8 mouse cellular contexts compared by ENCODE assay signal in the genomic region with DNA sequence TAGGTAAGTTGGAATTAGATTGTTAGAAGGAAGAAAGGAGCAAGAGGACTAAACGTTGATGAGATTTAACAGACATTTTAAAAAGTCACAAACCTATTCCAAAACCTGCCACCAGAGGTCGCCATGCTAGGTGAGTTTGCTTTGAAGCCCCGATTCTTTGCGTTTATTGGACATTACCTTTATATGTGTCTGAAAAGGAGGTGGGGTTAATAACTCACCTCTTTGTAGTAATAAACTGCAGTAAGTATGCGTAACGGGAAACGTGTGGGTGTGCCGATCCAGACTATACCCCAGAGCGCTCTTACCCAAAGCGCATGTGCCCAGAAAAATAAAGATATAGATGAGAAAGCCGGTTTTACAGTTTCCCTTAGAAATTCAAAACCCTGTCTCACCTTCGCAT. TPM values are rescaled to one million over a fixed set of nuclear protein-coding genes. Genes with fewer than 3 reads are reported as not detected.
DNase-seq lines count a peak whose midpoint lies in the region; ATAC-seq and TF ChIP-seq lines count a peak whose summit lies in the region.

No protein-coding gene starts in this region.

- H3K9me3 ChIP-seq in heart, embryonic 12.5 days (replicated peaks): no peaks in the 10 kb centered on the region
- no peaks in the 10 kb centered on the region for H3K9me3 ChIP-seq in kidney, embryonic 16.5 days (ENCODE audit: low read length)
- no peaks in the 10 kb centered on the region for H3K9me3 ChIP-seq in stomach, postnatal 0 days (ENCODE audit: control insufficient read depth, low read length)

- no peak overlapping the region for H3K9ac ChIP-seq in heart, embryonic 12.5 days
- no peak overlapping the region for H3K9ac ChIP-seq in kidney, embryonic 16.5 days (replicated peaks; ENCODE audit: low read length)
- no peak overlapping the region for H3K9ac ChIP-seq in stomach, postnatal 0 days (ENCODE audit: low read length)

- no peak overlapping the region for H3K27ac ChIP-seq in bone marrow macrophage, adult 2 months (ENCODE audit: insufficient read depth, low read depth, low read length)
- H3K27ac ChIP-seq in heart, embryonic 12.5 days (ENCODE audit: poor library complexity, severe bottlenecking): no peak overlapping the region
- no peak overlapping the region for H3K27ac ChIP-seq in kidney, embryonic 16.5 days (ENCODE audit: low read length)
- no peak overlapping the region for H3K27ac ChIP-seq in stomach, postnatal 0 days (replicated peaks)

- TF ChIP-seq EP300 in stomach, postnatal 0 days (optimal IDR thresholded peaks at IDR 0.05): no peak

- peak overlapping the region; percentile 66 for H3K4me2 ChIP-seq in heart, embryonic 12.5 days
- H3K4me2 ChIP-seq in kidney, embryonic 16.5 days (replicated peaks; ENCODE audit: low read depth, low read length): peak overlapping the region; percentile 52
- H3K4me2 ChIP-seq in stomach, postnatal 0 days (replicated peaks; ENCODE audit: low read depth): peak overlapping the region; percentile 40

- H3K27me3 ChIP-seq in heart, embryonic 12.5 days (replicated peaks): peaks cover 26% of the 10 kb centered on the region
- peaks cover 38% of the 10 kb centered on the region for H3K27me3 ChIP-seq in kidney, embryonic 16.5 days (ENCODE audit: insufficient read depth, low read length)
- H3K27me3 ChIP-seq in stomach, postnatal 0 days (ENCODE audit: control insufficient read depth, insufficient read depth, low read length): no peaks in the 10 kb centered on the region

- intact Hi-C loops in left cerebral cortex, postnatal 10 days (cut with DNase I): loop anchor here (1.0 to 5.0 kb wide), 3 partner anchors 98 to 1307 kb away; no protein-coding TSS in a partner anchor
- intact Hi-C loops in gastrocnemius, postnatal 36 days (cut with DNase I): loop anchor here (10.0 kb wide), 1 partner anchor 1309 kb away; no protein-coding TSS in a partner anchor

- H3K4me1 ChIP-seq in bone marrow macrophage, adult 2 months (ENCODE audit: control insufficient read depth, insufficient read depth, low read length): no peaks in the 10 kb centered on the region
- H3K4me1 ChIP-seq in heart, embryonic 12.5 days (replicated peaks): 0 out of 2 replicates have a peak, but pooled peaks cover 3% of the 10 kb centered on the region
- H3K4me1 ChIP-seq in kidney, embryonic 16.5 days (ENCODE audit: insufficient read depth, low read length): no peaks in the 10 kb centered on the region
- no peaks in the 10 kb centered on the region for H3K4me1 ChIP-seq in stomach, postnatal 0 days (replicated peaks; ENCODE audit: control insufficient read depth, insufficient read depth)

- TF ChIP-seq CTCF in bone marrow macrophage, adult 2 months (IDR thresholded peaks at IDR 0.05; ENCODE audit: low read depth, low read length): peak; percentile 66; the same call in 1 of the 2 replicates
- peak; percentile 83 for TF ChIP-seq CTCF in stomach, postnatal 0 days (IDR thresholded peaks at IDR 0.05; ENCODE audit: low read depth)

- 4% methylated on average over 12 of the region's 12 CpGs for WGBS in heart, embryonic 12.5 days
- WGBS in kidney, embryonic 16.5 days: 2% methylated on average over 12 of the region's 12 CpGs
- 4% methylated on average over 12 of the region's 12 CpGs for WGBS in stomach, postnatal 0 days

- no peak for TF ChIP-seq POLR2A in bone marrow macrophage, adult 2 months (IDR thresholded peaks at IDR 0.05; ENCODE audit: borderline replicate concordance, low read depth, low read length)

- no peaks in the 10 kb centered on the region for H3K36me3 ChIP-seq in heart, embryonic 12.5 days
- no peaks in the 10 kb centered on the region for H3K36me3 ChIP-seq in kidney, embryonic 16.5 days (ENCODE audit: insufficient read depth, low read length)
- no peaks in the 10 kb centered on the region for H3K36me3 ChIP-seq in stomach, postnatal 0 days (ENCODE audit: control insufficient read depth, insufficient read depth, low read length)

- peak; percentile 31 to 57 for DNase-seq in left cerebral cortex, adult 18-20 months (ENCODE audit: low spot score in 2 of 2)
- DNase-seq in left cerebral cortex, postnatal 10 days (ENCODE audit: extremely low spot score in 1 of 2, low spot score in 2 of 2): no peak
- DNase-seq in lung, postnatal 10 days: peak; percentile 8
- DNase-seq in stomach, postnatal 0 days (ENCODE audit: low spot score): peak; percentile 46
- no peak for DNase-seq in gastrocnemius, postnatal 36 days

- H3K4me3 ChIP-seq in bone marrow macrophage, adult 2 months (ENCODE audit: insufficient read depth, low read length): peak overlapping the region; percentile 2; the same call in 1 of the 2 replicates
- peak overlapping the region; percentile 40 for H3K4me3 ChIP-seq in heart, embryonic 12.5 days
- H3K4me3 ChIP-seq in kidney, embryonic 16.5 days (ENCODE audit: low read length): peak overlapping the region; percentile 32
- H3K4me3 ChIP-seq in stomach, postnatal 0 days (ENCODE audit: low read depth, low read length): peak overlapping the region; percentile 15; the same call in 1 of the 2 replicates

- ATAC-seq in heart, embryonic 12.5 days (ENCODE audit: insufficient number of reproducible peaks, low FRiP score): no peak
- 0 out of 2 replicates have a peak, but pooled peaks have one; percentile 67 for ATAC-seq in kidney, embryonic 16.5 days (ENCODE audit: low FRiP score, low TSS enrichment)
- ATAC-seq in stomach, postnatal 0 days (ENCODE audit: low FRiP score, low TSS enrichment): no peak

RNA-seq across cellular contexts. Expression of a gene that starts 3.1 kb away (rescaled TPM):
- 1 to 10 TPM; 1.3 to 1.6 TPM for total RNA-seq in left cerebral cortex, adult 18-20 months (2021)
- total RNA-seq in left cerebral cortex, postnatal 10 days (2021): 1 to 10 TPM in 1 of 2 experiments, under 1 TPM in 1; 0.56 to 1.8 TPM
- polyA plus RNA-seq in bone marrow macrophage, adult 2 months (2012; ENCODE audit: insufficient read depth, insufficient read length, missing spikeins): not detected in 2 replicates
- 0.23 and 0.31 TPM in 2 replicates for polyA plus RNA-seq in heart, embryonic 12.5 days (2016; fragmentation: Nextera tagmentation; extraction: Ambion mirVana)
- polyA plus RNA-seq in kidney, embryonic 16.5 days (2015; fragmentation: Nextera tagmentation; extraction: Ambion mirVana): 54.5 and 62.1 TPM in 2 replicates
- polyA plus RNA-seq in stomach, postnatal 0 days (2015; fragmentation: Nextera tagmentation; extraction: Ambion mirVana): 0.12 TPM in 1 of 2 replicates, not detected in the other
- not detected for total RNA-seq in gastrocnemius, postnatal 36 days (2021)

Comparison
In these comparisons a context has a peak if more than half of its experiments do, and no peak if none do; other contexts are left out.
1. DNase-seq: peak in left cerebral cortex, adult 18-20 months (2 of 2), lung, postnatal 10 days (single experiment) and stomach, postnatal 0 days (single experiment); none in left cerebral cortex, postnatal 10 days (0 of 2) and gastrocnemius, postnatal 36 days (0 of 2).
2. RNA of a gene that starts 3.1 kb away (polyA plus RNA-seq): 54.5 to 62.1 TPM in kidney, embryonic 16.5 days; 0.23 to 0.31 TPM in heart, embryonic 12.5 days, not detected in bone marrow macrophage, adult 2 months and 0.12 TPM in stomach, postnatal 0 days; every median in the first group is over 10 times any median in the second.
3. Peak in every context shown above with its lines, with median percentiles within 50 percentile points of each other: H3K4me3 ChIP-seq and H3K4me2 ChIP-seq.